Mouse (Mus musculus): ENCODE measurements around the gene Sel1l3.

The Sel1l3 gene

GRCm38 (mm10) chr5:53078453-53078852, 135.3 kb downstream of the Sel1l3 start:
- no peak for DNase-seq

- no peak for DNase-seq
Observed at GRCm38 (mm10) chr5:53074553-53074952, 139.2 kb downstream of the Sel1l3 start.

GRCm38 (mm10) chr5:53061532-53062130, 152.1 kb downstream of the Sel1l3 start:
- DNase-seq: no peak

Data from lung, postnatal 14 days (tissue).